Mouse (Mus musculus) layer of hippocampus, adult 8-10 months (tissue): ENCODE results near the gene Sufu. TPM values are rescaled to one million over a fixed set of nuclear protein-coding genes. Genes with fewer than 3 reads are reported as not detected.
A peak's percentile ranks its signal among the peaks of the same experiment; 100 is the strongest.

Source experiments
- DNase-seq, 2 experiments: peaks; one replicate each; pipeline ENCODE4 v3.0.0; 2022; ENCODE audit warnings: low spot score in 2 of 2
- total RNA-seq, 4 experiments: library from RNA; stranded (reverse); gene quantifications; 2 replicates each; pipeline ENCODE4 v1.2.4; 2022

The Sufu gene
- 10 to 100 TPM; 17.4 to 22.3 (median 19.4) TPM for total RNA-seq

DNA sequence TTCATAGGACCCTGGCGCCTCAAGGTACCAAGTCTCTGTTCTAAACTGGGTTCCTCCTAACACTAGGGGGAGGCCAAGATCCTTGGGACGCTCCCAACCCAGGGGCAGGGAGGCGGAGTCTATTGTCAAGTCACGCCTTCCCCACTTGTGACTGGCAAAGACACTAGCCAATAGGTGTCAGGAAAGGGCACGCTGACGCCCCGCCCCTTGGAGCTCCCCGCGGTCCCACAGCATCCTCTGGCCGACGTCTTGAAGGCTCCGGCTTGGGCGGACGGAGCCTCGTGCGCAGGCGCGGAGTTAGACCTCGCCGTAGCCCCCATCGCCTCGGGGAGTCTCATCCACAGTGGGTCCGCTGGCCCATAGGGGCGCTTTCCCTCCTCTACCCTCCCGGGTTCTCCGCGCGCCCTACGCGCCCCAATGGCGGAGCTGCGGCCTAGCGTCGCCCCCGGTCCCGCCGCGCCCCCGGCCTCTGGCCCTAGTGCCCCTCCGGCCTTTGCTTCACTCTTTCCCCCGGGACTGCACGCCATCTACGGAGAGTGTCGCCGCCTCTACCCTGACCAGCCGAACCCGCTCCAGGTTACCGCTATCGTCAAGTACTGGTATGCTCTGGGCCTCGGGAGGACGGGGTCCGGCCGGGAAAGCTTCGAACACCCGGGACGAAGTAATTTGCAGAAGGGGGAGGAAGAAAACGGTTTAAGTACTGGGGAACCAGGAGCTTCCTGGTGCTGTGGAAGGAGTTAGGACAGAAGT is at the start of gene Sufu:
Sufu (plus strand) TSS at position 211 of the 750 bp plus-strand sequence.
- peak; percentile 98 to 99 for DNase-seq

DNA sequence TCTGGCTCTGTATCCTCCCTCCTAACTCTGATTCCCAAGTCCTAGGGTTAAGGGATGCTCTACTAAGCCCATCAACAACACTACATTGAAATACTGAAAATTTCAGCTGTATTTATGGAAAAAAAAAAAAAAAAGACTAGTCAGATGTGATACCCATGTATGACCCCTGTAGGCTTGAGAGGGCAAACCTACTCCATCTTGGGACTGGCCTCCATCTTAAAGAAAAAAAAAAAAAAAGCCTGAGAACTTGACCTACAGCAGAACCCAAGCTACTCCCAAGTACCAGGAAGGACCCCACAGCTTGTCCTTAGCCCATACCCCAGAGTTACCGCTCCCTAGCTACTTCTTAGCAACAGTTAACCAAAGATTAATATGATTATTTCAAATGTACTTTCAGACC is 49.5 kb upstream of the Sufu start:
- no peak for DNase-seq

DNA sequence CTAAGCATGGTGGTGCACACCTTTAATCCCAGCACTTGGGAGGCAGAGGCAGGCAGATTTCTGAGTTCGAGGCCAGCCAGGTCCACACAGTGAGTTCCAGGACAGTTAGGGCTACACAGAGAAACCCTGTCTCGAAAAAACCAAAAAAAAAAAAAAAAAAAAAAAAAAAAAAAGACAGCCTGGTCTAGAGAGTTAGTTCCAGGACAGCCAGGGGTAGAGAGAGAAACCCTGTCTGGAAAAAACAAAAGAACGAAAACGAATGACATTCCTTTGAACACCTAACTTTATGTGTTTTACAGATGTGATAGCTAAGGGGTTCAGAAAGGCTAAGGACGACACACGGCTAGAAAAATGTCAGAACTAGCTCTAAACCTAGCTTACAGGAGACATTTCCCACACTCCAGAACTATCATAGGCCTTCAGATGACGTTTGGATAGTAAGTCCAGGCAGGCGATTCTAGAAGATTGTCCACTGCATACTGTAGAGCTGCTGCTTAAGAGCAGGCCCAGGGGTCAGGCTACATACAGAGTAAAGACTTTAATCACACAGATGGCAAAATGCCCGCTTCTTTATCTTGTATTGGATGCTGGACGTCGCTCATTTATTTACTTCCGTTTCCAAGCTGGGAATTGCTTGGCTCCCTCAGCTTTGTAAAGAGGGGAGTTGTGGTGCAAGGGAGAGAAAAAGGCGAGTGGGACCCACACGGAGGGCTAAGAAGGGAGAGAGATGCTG is 48.6 kb upstream of the Sufu start:
- DNase-seq, result no peak

DNA sequence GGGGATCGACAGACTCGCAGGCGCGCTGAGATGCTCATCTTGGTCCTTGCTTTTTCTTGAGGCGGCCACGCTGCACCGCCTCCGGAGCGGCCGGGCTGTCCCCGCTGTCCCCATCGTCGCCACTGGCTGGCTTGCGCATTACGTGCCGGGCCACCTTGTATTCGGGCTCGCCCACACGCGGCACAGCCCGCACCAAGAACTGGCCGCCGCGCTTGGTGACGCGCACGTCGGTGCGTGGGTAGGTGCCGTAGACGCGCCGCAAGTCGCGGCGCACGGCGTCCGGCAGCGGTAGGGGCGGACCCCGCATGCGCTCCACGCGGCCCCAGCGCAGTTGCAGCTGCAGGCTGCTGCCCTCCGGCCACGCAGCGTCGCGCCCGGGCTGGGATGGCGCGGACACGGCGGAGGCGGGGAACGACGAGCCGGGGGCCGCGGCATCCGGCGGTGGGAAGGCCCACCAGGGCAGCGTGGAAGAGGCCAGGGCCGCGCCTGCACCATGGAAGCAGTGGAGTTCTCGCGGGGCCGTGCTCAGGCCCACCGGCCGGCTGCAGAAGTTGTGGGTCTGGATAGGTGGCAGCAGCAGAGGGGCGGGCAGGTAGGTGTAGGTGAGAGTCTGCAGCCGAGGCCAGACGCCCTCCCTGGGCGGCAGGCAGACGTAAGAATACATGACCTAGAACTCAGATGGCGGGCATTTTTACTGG is 47.8 kb upstream of the Sufu start:
- DNase-seq, result peak; percentile 86 to 88

DNA sequence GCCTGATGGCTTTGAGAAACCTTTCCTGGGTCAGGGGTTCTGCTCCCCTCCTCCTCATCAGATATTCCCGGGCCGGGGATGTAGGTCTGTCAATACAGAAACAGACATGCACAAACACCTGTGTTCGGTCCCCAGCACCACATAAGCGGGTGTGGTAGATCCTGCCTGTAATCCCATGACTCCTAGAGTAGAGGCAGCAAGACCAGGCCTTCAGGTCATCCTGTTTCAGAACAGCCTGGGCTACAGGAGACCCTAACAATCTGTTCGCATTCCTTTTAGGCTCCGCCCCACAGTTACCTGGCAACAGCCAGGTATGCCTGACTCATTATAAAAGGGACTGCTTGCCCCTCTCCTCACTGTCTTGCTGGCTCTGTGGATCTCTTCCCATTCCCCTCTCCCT is 47.1 kb upstream of the Sufu start:
- DNase-seq, result no peak

DNA sequence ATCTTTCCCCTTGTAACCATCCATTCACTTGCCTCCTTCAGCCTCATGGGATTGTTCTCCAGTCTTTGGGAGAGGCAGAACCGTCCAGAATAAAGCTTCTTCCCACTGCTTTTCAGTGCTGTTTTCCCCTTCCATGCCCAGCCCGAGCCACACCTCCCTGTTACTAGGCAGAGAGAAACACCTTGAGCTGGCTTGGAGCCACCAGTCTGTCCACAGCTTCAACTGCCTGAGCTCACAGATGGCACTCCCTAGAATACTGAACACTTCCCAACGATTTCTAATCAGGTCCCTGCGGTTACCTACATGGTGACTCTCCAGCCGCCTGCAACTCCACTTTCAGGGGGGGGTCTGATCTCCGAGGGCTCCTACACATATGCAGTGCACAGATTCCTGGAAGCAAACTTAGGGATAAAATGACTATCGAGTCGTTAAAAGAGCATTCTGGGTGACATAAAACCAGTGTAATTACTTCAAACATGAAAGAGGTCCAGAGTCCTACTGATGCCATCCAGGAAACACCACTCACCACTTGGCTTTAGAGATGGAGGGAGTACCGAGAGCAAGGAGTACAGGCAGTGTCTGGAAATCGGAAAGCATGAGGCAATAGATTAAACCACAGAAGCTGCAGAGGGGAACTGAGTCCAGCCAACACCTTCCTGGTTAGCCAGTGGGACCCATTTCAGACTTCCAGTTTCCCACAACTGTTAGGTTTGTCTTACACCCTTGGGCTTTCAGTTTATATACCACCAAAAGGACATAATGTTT is 46.3 kb upstream of the Sufu start, which contains the start of gene 2310034G01Rik:
2310034G01Rik (minus strand) TSS at position 135 of the 765 bp plus-strand sequence.
- DNase-seq, result no peak

DNA sequence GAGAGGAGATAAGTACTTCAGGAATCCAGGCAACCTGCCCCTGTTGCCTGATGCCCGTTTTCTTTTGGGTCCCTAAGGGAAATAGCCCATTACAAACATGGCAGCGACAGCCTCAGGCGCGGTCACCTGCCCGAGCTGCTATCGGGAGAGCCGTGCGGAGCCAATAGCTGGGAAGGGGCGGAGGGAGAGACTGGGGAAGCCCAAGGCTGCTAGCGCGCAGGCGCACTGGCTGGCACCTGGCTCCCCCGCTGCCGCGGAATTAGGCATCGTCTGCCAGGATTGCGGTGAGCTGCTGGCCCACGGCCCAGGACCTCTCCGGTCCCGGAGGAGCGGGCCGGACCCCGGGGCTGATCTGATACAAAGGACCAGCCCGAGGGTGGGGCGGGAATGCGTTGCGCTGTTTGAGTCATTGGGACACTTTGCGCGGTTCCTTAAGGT is 40.0 kb upstream of the Sufu start:
- peak; percentile 85 to 87 for DNase-seq

DNA sequence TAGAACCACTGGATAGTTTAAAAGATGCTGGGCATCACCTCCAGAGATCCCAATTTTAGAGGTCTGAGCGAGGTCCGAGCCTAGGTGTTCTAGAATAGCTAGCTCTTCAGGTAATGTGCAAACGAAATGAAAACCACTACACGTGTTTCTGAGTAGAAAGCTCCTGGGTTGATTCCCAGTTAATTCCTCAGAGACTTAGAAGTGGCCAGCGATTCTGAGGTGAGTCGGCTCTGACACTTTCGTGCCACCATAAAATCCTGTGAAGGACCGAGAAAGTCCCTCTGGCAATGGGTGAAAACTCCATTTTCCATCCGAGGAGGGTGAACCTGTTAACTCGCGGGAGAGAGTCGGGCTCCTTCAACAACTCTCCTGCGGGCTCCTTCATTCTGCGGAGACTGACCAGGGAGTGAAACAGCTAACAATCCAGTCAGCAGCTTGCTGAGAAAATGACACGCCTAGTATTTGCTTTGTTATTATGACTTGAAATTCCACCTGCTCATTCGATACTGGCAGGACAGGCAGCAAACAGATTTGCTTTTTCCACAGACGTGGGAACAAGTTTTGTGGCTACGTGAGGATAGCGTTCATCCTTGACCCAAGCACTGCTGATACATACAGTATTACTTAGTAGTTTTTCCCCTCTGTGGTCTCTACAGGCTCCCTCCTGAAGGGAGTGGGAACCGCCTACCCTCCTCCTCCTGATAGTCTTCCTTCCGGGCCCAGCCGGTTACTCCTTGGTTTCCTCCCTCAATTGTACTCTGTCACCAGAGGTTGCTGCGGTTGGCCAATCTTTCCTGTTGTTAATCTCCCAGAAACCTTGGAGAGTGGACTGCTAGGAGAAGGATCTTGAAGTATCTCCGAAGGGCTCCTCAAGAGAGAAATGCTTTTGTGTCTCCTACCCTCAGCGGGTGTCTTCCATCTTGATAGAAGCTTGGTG is 39.1 kb upstream of the Sufu start:
- DNase-seq, result no peak

DNA sequence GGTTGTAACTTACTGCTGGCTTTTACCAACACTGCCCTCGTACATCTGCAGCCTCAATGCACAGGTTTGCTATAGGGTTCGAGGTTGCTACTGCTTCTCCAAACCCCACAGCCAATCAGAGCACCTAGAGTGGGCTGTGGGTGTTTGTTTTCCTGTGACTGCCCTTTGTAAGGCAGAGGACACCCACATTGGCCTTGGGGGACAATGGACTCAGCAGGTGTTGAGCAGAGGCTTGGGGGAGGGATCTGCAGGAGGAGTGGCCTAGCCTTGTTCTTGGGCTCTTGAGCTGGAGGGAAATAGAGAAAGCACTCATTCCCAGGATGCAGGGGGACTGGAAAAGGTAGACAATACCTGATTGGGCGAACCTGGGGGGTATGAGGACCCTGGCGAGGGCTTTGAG is 38.3 kb upstream of the Sufu start:
- DNase-seq, result no peak

DNA sequence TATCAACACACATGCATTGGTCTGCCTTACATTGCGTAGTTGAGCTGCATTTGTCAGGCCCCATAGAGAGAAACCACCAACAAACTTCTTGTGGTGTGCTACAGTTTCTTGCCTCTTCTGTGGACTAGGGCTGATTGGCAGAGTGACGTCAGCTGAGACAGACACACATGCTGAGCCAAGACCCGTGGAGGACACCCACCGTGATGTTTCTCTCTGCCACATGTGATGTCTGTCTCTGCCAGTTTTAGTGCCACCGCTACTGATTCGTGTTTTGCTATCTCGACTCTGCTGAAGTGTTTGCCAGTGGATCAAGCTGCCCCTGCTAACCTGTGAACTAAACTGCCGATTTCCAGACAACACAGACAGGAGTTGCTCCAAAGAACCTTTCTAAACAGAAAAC is 34.6 kb upstream of the Sufu start:
- no peak for DNase-seq

DNA sequence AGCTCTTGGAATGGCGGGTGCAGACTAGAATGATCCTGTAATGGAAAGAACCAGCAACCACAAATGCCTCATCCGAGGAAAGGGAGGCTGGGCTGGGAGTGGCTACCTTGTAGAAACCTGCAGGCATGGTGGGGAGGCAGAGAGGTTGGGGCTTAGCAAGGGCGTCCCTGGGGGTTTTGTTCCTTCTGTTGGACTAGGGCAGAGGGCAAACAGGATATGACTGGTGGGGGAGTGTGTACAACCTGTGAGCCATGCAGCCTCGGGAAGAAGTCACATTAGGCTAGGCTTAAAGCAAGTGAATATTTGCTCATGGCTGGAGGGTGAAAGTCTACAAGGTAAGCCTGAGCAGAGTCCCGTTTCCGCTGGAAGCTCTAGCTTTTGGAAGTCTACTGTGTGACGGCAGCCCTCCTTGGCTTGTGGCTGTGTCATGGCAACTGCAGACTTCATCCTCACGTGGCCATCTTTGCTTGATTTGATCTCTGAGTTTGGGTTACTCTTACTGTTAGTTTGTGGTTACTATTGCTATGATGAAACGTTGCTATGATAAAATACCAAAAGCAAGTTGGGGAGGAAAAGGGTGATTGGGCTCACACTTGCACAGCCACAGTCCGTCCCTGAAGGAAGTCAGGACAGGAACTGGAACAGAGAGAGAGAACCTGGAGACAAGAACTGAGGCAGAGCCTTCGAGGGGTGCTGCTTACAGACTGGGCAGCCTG is 33.2 kb upstream of the Sufu start:
- no peak for DNase-seq

DNA sequence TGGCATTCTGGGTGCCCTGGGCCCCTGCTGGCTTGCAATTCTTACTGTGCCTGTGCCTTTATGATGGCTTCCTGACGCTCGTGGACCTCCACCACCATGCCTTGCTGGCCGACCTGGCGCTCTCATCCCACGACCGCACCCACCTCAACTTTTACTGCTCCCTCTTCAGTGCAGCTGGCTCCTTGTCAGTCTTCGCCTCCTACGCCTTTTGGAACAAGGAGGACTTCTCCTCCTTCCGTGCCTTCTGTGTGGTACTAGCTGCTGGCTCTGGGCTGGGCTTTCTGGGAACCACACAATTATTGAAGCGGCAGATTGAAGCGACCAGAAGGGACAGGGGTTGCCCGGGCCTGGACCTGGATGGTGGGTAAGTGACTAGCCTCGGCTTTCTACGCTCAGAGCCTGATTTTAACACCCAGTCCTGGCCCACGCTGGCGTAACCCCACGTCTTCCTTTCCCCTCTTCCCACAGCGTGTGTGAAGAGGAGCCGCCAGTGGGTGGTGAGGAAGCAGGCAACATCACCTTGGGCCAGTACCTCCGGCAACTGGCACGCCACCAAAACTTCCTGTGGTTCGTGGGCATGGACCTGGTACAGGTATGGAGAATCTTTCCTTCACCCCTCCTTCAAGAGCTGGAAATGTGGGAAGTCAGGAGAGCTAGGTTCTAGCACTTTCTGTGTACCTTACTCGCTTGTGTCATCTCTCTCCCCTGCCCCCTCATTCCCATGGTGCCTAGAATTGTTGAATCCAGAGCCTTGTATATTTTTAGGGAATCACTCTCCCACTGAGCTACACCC is 28.7 kb upstream of the Sufu start:
- DNase-seq, result no peak

DNA sequence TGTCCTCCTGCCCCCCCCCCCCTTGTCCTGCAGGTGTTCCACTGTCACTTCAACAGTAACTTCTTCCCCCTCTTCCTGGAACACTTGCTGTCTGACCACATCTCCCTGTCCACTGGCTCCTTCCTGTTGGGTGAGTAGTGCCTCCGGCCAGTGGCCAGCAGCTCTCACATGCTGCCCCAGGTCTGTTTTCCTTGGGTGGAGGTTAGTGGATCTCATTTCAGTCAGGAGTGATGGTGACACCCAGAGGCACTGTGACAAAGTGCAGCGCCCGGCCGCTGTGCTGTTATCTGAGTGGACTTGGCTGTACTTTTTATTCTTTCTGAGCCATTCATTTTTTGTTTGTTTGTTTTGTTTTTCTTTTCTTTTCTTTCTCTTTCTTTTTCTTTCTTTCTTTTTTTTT is 27.5 kb upstream of the Sufu start:
- no peak for DNase-seq

DNA sequence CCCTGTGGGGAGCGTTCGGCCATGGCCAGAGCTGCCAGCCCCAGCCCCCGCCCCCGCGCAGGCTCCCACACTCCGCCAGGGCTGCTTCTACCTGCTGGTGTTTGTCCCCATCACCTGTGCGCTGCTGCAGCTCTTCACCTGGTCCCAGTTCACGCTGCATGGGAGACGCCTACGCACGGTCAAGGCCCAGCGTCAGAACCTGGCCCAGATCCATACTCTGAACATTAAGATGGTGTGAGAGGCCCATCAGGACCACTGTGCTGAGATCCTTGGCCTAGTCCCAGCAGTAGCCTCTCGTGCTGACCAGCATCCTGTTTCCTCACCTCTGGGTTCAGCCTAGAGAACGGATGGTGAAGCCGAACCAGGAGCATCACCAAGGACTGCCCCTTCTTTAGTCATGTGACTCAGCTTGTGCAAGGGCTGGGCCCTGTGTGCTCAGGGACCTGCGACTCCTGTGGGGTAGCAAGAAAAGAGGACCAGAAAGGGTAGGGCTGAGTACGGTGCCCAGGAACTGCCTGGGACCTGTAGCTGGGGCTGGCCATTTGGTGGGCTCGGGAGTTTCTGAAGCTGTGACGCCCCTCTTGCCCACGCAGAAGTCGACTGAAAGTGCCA is 22.1 kb upstream of the Sufu start:
- DNase-seq, result no peak

DNA sequence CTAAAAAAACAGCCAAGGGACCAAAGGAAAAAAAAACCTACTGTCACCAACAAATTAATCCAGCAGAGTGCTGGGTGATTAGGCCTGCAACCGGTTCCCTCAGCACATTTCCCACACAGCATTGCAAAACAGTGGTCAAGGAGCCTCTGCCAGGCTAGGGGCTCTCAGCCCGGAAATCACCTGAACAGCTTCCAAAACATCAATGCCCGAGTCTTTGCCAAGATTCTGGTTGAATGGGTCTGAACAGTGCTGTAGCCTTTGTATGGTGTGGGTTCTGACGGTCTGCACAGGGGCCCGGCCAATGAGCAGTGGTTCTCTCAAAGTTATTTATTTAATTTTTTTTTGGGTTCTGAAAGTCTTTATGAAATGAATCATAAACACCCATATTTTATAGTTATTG is 21.2 kb upstream of the Sufu start:
- DNase-seq, result peak; percentile 51 to 71

DNA sequence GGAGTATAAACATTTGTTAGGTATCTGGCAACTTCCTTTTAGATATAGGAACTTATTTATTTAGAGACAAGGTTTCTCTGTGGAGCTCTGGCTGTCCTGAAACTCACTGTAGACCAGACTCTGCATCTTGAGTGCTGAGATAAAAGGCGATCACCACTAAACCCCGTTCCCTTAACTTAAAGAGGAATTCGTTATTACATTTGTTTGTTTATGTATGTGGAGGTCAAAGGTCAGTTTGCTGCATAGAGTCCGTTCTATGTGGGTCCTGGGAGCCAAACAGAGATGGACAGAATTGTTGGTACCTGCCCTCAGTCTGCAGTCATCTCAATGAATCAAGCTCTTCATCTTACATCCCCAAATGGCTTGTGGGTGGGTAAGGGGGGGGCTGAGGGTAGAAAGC is 20.8 kb upstream of the Sufu start:
- DNase-seq, result no peak

DNA sequence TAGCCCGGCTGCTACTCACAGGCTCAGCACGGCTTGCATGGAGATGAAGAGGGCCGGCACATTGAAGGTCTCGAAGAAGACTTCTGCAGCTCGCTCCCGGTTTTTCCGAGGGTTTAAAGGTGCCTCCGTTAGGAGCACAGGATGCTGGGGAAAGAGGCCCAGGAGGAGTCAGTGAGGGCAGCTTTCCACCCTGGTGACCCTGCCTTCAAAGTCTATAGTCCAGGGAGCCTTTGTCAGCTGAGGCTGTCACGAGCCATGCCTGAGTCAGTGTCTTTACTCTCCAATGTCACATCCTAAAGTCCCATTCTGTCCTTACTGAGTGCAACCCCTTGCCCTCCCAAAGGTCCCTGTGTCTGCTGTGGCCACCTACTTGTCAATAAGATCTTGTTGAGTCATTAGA is 14.4 kb upstream of the Sufu start:
- no peak for DNase-seq

DNA sequence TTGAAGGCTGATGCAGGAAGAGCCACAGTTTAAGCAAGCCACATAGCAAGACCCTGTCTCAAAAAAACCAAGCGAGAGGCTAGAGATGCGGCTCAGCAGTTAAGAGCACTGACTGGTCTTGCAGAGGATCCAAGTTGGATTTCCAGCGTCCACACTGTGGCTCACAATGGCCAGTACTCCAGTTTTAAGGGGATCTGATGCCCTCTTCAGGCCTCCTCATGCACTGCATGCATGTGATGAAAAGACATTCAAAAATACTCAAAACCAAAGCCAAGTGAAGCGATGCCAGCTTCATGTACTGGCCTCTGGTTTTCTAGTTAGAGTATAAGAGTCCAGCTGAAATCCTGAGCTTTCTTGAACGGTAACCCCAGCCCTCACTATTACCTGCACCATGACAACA is 6.8 kb upstream of the Sufu start:
- no peak for DNase-seq
